ENCODE assay signal across 22 mouse cellular contexts in genomic region chr17:4396119-4396518, GRCm38 (mm10).
DNase-seq lines count a peak whose midpoint lies in the region; ATAC-seq and TF ChIP-seq lines count a peak whose summit lies in the region.
"Had no signal": no experiment of that assay in that cellular context is flagged by ENCODE, and none has a peak within 500 bp of the region (broad histone marks: within the 10 kb centered on the region; RNA-seq: fewer than 3 reads in every experiment).

No protein-coding gene starts in this region.

- no peaks in the 10 kb centered on the region for H3K27me3 ChIP-seq in liver, postnatal 0 days (ENCODE audit: insufficient read depth, low read length)
- H3K27me3 ChIP-seq in kidney, embryonic 16.5 days (ENCODE audit: insufficient read depth, low read length) = no peaks in the 10 kb centered on the region
- H3K27me3 ChIP-seq: forebrain, embryonic 13.5 days; heart, embryonic 13.5 days; hindbrain, embryonic 12.5 days had no signal

- H3K4me3 ChIP-seq in liver, postnatal 0 days (ENCODE audit: low read depth, low read length) = no peak overlapping the region
- no peak overlapping the region for H3K4me3 ChIP-seq in kidney, embryonic 16.5 days (ENCODE audit: low read length)
- H3K4me3 ChIP-seq: embryonic facial prominence, embryonic 10.5 days; forebrain, embryonic 13.5 days; gastrocnemius, adult 2 months; heart, embryonic 13.5 days; hindbrain, embryonic 12.5 days had no signal

- H3K36me3 ChIP-seq in liver, postnatal 0 days (replicated peaks; ENCODE audit: insufficient read depth, low read length) = no peaks in the 10 kb centered on the region
- no peaks in the 10 kb centered on the region for H3K36me3 ChIP-seq in kidney, embryonic 16.5 days (ENCODE audit: insufficient read depth, low read length)
- H3K36me3 ChIP-seq: embryonic facial prominence, embryonic 10.5 days; G1E; heart, embryonic 13.5 days; hindbrain, embryonic 12.5 days had no signal

- H3K4me1 ChIP-seq in liver, postnatal 0 days (ENCODE audit: insufficient read depth) = no peaks in the 10 kb centered on the region
- no peaks in the 10 kb centered on the region for H3K4me1 ChIP-seq in kidney, embryonic 16.5 days (ENCODE audit: insufficient read depth, low read length)
- H3K4me1 ChIP-seq: embryonic facial prominence, embryonic 10.5 days; forebrain, embryonic 13.5 days; heart, embryonic 13.5 days; hindbrain, embryonic 12.5 days had no signal

- 0 out of 4 replicates have a peak, but pooled peaks have one; percentile 21 to 53 for ATAC-seq in hematopoietic stem cell, adult 5-6 weeks (replicated peaks in 1 of 2; ENCODE audit: insufficient read depth in 1 of 2, low FRiP score in 2 of 2, low TSS enrichment in 1 of 2, low read depth in 1 of 2, poor library complexity in 2 of 2, severe bottlenecking in 2 of 2)
- ATAC-seq in liver, postnatal 0 days = no peak
- ATAC-seq in kidney, embryonic 16.5 days (ENCODE audit: low FRiP score, low TSS enrichment) = no peak
- ATAC-seq: CD4-positive, CD25-positive, alpha-beta regulatory T cell, adult 4 months; forebrain, embryonic 13.5 days; hindbrain, embryonic 16.5 days; inflammation-experienced regulatory T-cells, adult 6 months had no signal

- H3K27ac ChIP-seq in liver, postnatal 0 days (ENCODE audit: low read depth) = no peak overlapping the region
- H3K27ac ChIP-seq in kidney, embryonic 16.5 days (ENCODE audit: low read length) = no peak overlapping the region
- H3K27ac ChIP-seq: embryonic facial prominence, embryonic 10.5 days; forebrain, embryonic 13.5 days; gastrocnemius, adult 2 months; heart, embryonic 13.5 days; hindbrain, embryonic 12.5 days had no signal

- no peak overlapping the region for H3K9ac ChIP-seq in liver, postnatal 0 days (replicated peaks)
- H3K9ac ChIP-seq in kidney, embryonic 16.5 days (replicated peaks; ENCODE audit: low read length) = no peak overlapping the region
- H3K9ac ChIP-seq: forebrain, embryonic 13.5 days; heart, embryonic 13.5 days; hindbrain, embryonic 12.5 days had no signal

- peak; percentile 24; the same call in 1 of the 2 replicates for TF ChIP-seq EP300 in liver, postnatal 0 days (IDR thresholded peaks at IDR 0.05; ENCODE audit: low read depth)

- no peak for TF ChIP-seq CTCF in liver, postnatal 0 days (IDR thresholded peaks at IDR 0.05; ENCODE audit: low read depth)

- no peak overlapping the region for H3K4me2 ChIP-seq in liver, postnatal 0 days (ENCODE audit: low read depth, low read length)
- H3K4me2 ChIP-seq in kidney, embryonic 16.5 days (replicated peaks; ENCODE audit: low read depth, low read length) = no peak overlapping the region
- H3K4me2 ChIP-seq: forebrain, embryonic 13.5 days; heart, embryonic 13.5 days; hindbrain, embryonic 12.5 days had no signal

- DNase-seq in MEL-GATA-1-ER (ENCODE audit: extremely low read depth, low read depth) = peak; percentile 81
- DNase-seq in liver, postnatal 0 days = no peak
- DNase-seq in adrenal gland, postnatal 14 days = no peak
- no peak for DNase-seq in cerebellum, adult 18-20 months
- DNase-seq: adrenal gland, postnatal 10 days; B cell, adult 2 months; cerebellum, adult 11-12 months; cerebellum, adult 9-11 months; cerebellum, postnatal 36 days; gastrocnemius, adult 2 months; gastrocnemius, postnatal 25 days; heart, postnatal 36 days had no signal

- no peaks in the 10 kb centered on the region for H3K9me3 ChIP-seq in liver, postnatal 0 days (ENCODE audit: low read length)
- peaks cover 6% of the 10 kb centered on the region for H3K9me3 ChIP-seq in kidney, embryonic 16.5 days (ENCODE audit: low read length)
- H3K9me3 ChIP-seq: embryonic facial prominence, embryonic 10.5 days; G1E; hindbrain, embryonic 12.5 days had no signal

- 41% methylated on average over 5 of the region's 5 CpGs for WGBS in liver, postnatal 0 days (ENCODE audit: insufficient replicate concordance)
- 89% methylated on average over 5 of the region's 5 CpGs for WGBS in kidney, embryonic 16.5 days

Comparison
In these comparisons a context has a peak if more than half of its experiments do, and no peak if none do; other contexts are left out.
1. ATAC-seq: peak in hematopoietic stem cell, adult 5-6 weeks (2 of 2); none in liver, postnatal 0 days (single experiment) and kidney, embryonic 16.5 days (single experiment).